Mouse (Mus musculus): ENCODE measurements around the gene Pop4. TPM values are rescaled to one million over a fixed set of nuclear protein-coding genes. Genes with fewer than 3 reads are reported as not detected.
A peak's percentile ranks its signal among the peaks of the same experiment; 100 is the strongest.

Gene Pop4
- polyA plus RNA-seq, 1 experiment from 2014 or later, result 66.3 TPM

DNA sequence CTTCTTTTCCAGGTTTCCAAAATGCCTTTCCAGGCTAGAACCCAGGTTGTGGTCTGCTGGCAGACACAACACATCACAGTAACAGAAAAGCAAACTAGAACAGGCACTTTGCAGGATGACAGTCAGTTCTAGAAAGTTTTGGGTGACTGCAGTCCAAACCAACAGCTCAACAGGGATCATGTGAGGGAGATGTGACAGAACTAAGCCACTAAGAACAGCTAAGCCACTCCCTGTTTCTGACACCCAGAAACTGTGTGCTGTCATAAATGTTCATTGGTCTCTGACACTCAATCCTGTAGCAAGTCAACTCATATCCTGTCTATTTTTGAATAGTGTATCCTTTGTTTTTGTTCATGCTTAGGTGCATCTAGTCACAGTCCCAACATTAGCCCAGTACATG is 34.1 kb downstream of the Pop4 start:
- Histone ChIP-seq H3K9me3 (replicated peaks) (no peaks in the 10 kb centered on the region), H3K36me3 (no peaks in the 10 kb centered on the region), H3K9ac (no peak overlapping the region), H3K27ac (no peak overlapping the region), H3K27me3 (no peaks in the 10 kb centered on the region), H3K4me3 (replicated peaks) (no peak overlapping the region), H3K4me1 (no peaks in the 10 kb centered on the region), H3K4me2 (no peak overlapping the region)
- ATAC-seq (replicated peaks; ENCODE audit: low FRiP score), result no peak

DNA sequence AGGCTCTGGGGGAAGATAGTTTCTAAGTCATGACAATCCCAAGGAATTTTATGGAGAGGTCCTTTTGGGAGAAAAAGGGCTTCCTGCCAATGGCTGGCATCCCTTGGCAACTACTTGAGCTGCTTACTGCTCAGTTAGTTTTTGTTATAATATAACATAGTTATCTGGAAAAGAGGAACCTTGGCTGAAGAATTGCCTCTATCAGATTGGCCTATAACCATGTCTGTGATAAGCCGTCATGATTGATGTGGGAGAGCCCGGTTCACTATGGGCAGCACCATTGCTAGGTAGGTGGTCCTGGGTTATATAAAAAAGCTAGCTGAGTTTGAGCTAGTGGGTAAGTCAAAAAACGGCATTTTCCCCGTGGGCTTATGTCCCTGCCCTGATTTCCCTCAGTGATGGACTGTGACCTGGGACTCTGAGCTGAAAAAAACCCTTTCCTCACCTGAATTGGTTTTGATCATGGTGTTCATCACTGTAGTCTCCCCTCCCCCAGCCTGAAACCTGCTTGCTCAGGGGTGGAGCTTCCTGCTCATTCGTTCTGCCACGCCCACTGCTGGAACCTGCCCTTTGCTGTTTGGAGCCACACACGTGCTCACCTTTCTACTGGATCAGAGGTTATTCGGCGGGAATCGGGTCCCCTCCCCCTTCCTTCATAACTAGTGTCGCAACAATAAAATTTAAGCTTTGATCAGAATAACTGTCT is 34.7 kb downstream of the Pop4 start:
- H3K27ac ChIP-seq, result no peak overlapping the region
- H3K9ac ChIP-seq, result no peak overlapping the region
- no peaks in the 10 kb centered on the region for H3K36me3 ChIP-seq
- 35% methylated on average over 11 of the region's 11 CpGs for WGBS
- H3K4me3 ChIP-seq (replicated peaks), result no peak overlapping the region
- no peak overlapping the region for H3K4me2 ChIP-seq
- ATAC-seq (replicated peaks; ENCODE audit: low FRiP score), result no peak
- H3K9me3 ChIP-seq (replicated peaks), result no peaks in the 10 kb centered on the region
- H3K4me1 ChIP-seq, result no peaks in the 10 kb centered on the region
- no peaks in the 10 kb centered on the region for H3K27me3 ChIP-seq

DNA sequence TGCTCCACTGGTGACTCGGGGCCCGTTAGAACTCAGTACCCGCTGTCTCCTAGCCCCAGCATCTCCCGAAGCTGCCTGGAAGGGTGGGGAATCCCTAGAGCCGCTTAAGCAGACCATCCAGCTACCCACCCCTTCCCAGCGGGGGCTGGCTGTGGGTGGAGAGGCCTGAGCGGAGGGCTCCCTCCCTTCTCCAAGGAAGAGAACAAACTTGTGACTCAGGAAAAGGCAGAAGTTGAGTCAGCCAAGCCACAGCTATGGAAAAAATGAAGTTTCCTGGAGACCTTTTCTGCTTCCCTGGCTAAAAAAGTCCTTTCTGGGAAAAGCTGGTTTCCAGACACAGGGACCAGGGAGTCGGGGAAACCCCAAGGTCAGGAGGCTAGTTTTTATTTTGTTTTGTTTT is 40.9 kb downstream of the Pop4 start:
- no peaks in the 10 kb centered on the region for H3K27me3 ChIP-seq
- H3K9ac ChIP-seq, result no peak overlapping the region
- H3K27ac ChIP-seq, result no peak overlapping the region
- no peaks in the 10 kb centered on the region for H3K9me3 ChIP-seq (replicated peaks)
- no peaks in the 10 kb centered on the region for H3K36me3 ChIP-seq
- 29% methylated on average over 8 of the region's 8 CpGs for WGBS
- peaks cover 13% of the 10 kb centered on the region for H3K4me1 ChIP-seq
- H3K4me3 ChIP-seq (replicated peaks), result no peak overlapping the region
- H3K4me2 ChIP-seq, result no peak overlapping the region
- ATAC-seq (replicated peaks; ENCODE audit: low FRiP score), result no peak

DNA sequence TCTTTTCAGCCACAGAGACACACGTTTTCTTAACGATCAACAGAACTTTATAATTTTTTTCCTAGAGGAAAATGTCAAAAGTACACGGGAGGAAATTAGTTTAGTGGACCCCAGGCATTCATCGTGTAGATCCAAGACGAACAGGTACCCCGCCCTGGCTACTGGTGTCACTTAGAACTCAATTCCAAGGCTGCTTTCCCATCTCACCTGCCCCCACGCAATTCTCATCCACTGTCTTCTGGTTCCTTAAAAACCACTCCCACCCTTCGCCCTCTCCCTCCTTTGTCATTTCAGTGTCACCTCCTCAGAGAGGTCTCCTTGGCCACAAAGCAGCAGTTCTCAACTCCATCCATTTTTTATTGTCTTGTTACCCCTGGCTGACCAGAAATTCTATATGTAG is 42.9 kb downstream of the Pop4 start:
- peak overlapping the region; percentile 66 for H3K4me3 ChIP-seq (replicated peaks)
- H3K27ac ChIP-seq, result peak overlapping the region; percentile 37
- H3K4me1 ChIP-seq, result peaks cover 17% of the 10 kb centered on the region
- no peak overlapping the region for H3K9ac ChIP-seq
- 22% methylated on average over 8 of the region's 8 CpGs for WGBS
- H3K27me3 ChIP-seq, result no peaks in the 10 kb centered on the region
- H3K9me3 ChIP-seq (replicated peaks), result no peaks in the 10 kb centered on the region
- no peaks in the 10 kb centered on the region for H3K36me3 ChIP-seq
- H3K4me2 ChIP-seq, result peak overlapping the region; percentile 83
- ATAC-seq (replicated peaks; ENCODE audit: low FRiP score), result peak; percentile 15

DNA sequence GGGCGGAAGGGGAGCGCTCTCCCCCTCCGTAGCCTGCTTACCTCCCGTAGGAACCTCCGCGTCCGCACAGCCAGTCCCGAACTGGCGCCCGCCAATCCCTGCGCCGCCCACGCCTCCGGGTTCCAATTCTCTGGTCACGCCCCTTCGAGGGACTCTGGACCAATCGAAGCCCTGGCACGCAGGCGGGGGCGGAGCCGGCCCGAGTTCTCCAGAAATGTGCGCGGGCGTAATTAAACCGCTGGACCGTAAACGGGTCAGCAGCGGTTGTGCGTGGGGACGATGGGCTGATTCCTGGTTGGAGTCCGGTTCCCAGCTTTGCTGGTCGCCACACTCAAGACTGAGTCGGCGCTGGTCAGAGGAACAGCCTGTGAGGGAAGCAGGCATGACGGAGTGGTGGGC is 43.3 kb downstream of the Pop4 start, which contains the start of gene Plekhf1:
Gene Plekhf1, minus strand, starts transcription at position 117 of the 399 bp plus-strand sequence.
- Histone ChIP-seq H3K9ac (peak within 1 kb of the TSS; percentile 57), H3K4me2 (peak within 1 kb of the TSS; percentile 83), H3K9me3 (replicated peaks) (no peaks in the 10 kb centered on the region), H3K27me3 (no peaks in the 10 kb centered on the region), H3K4me1 (peaks cover 17% of the 10 kb centered on the region), H3K36me3 (no peaks in the 10 kb centered on the region), H3K4me3 (replicated peaks) (peak within 1 kb of the TSS; percentile 66), H3K27ac (peak within 1 kb of the TSS; percentile 90)
- WGBS, result under 1% methylated on average over 36 of the region's 36 CpGs
- peak; percentile 94 for ATAC-seq (replicated peaks; ENCODE audit: low FRiP score)

DNA sequence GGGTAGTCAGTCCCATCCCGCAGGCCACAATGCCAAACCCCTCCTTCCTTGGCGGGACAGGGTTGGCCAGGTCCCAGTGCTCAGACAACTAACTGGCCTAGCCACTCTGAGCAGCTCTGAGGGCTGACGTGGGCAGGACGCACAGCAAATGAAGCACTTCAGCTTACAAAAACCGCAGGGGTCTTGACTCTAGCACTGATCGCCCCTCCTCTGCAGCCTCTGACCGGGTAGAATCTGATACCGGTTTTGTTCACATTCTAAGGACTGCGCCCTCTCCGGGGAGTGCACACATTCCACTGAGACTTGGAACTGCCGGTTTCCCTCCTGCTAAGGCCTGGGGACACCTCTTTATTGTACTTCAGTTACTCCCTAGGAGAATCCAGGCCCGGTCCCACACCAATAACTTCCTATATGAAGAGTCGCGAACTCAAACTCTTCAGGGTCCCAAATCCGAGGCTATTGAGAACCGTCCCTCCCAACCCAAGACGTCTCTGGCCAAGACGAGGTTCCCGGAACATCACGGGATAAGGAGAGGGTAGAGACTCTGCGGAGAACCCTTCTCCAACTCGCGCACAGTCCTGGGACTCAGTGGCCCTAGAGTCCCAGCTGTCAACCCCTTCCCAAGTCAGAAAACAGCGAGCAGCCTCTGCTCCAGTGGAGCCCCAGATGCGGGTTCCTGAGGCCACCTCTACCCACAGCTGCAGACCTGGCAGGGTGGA is 43.9 kb downstream of the Pop4 start:
- H3K9ac ChIP-seq, result peak overlapping the region; percentile 57
- peak overlapping the region; percentile 90 for H3K27ac ChIP-seq
- H3K27me3 ChIP-seq, result no peaks in the 10 kb centered on the region
- peaks cover 17% of the 10 kb centered on the region for H3K4me1 ChIP-seq
- H3K9me3 ChIP-seq (replicated peaks), result no peaks in the 10 kb centered on the region
- H3K36me3 ChIP-seq, result no peaks in the 10 kb centered on the region
- H3K4me3 ChIP-seq (replicated peaks), result peak overlapping the region; percentile 66
- peak overlapping the region; percentile 83 for H3K4me2 ChIP-seq
- WGBS, result 1% methylated on average over 25 of the region's 25 CpGs
- ATAC-seq (replicated peaks; ENCODE audit: low FRiP score), result peak; percentile 79

DNA sequence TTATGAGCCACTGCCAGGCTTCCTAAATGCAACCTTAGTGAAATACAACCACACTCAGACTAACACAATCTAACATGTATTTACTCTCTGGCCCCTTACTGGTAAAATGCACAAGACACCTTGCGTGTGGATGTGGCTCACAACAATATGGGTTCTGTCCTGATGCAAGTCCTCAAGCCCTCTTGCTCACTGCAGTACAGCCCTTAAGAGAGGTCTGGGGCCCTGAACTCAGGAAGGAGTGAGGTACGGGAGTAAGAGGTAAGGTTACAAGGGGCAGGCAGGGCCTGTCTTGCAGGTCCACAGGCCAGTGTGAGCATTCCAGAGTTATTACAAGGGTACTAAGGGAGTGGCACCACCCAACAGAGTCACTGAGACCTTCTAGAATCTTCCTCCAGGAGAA is 45.0 kb downstream of the Pop4 start:
- Histone ChIP-seq H3K4me1 (peaks cover 17% of the 10 kb centered on the region), H3K4me3 (replicated peaks) (no peak overlapping the region), H3K4me2 (peak overlapping the region; percentile 83), H3K9me3 (replicated peaks) (no peaks in the 10 kb centered on the region), H3K27ac (no peak overlapping the region), H3K36me3 (peaks cover 9% of the 10 kb centered on the region), H3K9ac (no peak overlapping the region), H3K27me3 (no peaks in the 10 kb centered on the region)
- no peak for ATAC-seq (replicated peaks; ENCODE audit: low FRiP score)
- 70% methylated on average over 2 of the region's 2 CpGs for WGBS

DNA sequence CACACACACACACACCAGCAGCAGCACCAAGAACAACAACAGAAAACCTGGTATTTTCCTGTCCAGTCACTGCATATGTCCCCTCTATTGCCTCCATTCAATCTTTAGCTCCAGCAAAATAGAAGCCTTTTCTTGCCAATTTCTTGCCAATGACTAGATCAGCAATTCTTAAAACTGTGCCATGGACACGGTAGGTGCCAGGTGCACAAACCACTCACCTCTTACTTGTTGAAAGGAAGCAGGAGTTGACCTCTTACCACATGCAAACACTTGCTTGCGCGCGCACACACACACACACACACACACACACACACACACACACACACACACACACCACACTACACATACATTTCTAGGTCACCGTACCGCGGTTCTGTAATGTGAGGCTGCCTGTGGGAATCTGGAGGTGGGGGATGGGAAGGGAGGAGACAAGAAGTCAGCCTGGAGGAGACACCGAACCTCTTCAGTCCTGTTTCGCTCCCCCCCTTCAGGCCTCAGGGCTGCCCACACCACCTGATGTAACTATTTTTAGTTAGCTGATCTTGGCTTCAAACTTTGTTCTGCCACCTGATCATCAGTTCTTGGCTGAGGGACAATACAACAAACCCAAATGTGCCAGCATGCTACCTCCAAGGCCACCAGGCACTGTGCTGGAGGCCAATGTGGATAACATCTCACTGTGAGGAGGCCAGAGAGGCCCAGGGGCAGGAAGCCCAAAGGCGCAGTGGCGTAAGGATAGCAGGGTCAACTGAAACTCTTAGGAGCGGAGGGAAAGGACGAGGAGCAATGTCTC is 46.5 kb downstream of the Pop4 start:
- WGBS, result 80% methylated on average over 13 of the region's 13 CpGs

DNA sequence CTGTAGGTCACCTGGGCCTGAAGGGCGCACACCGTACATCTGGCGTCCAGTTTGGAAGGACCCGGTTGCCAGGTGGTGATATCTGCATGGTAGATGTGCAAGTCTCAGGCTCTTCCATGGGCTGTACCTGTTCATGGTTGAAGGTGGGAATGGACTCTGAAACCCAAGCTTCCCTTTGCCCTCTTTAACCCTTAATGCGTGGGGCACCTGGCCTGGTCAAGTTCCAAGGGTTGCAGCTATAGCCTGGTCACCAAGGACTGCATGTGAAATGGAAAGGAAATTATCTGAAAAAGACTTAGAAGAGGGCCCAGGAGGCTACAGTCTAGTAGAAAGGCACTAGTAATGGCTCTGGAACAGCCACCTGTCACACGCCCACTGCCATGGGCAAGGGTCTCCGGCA is 50.4 kb downstream of the Pop4 start:
- H3K27me3 ChIP-seq, result no peaks in the 10 kb centered on the region
- H3K9me3 ChIP-seq (replicated peaks), result no peaks in the 10 kb centered on the region
- no peak overlapping the region for H3K9ac ChIP-seq
- no peak overlapping the region for H3K4me2 ChIP-seq
- no peak for ATAC-seq (replicated peaks; ENCODE audit: low FRiP score)
- H3K4me3 ChIP-seq (replicated peaks), result no peak overlapping the region
- 93% methylated on average over 7 of the region's 7 CpGs for WGBS
- H3K36me3 ChIP-seq, result peaks cover 27% of the 10 kb centered on the region
- no peak overlapping the region for H3K27ac ChIP-seq
- 0 out of 2 replicates have a peak, but pooled peaks cover 4% of the 10 kb centered on the region for H3K4me1 ChIP-seq

More for the DNA sequence above, 46.5 kb downstream of the Pop4 start:
- no peak for ATAC-seq (replicated peaks; ENCODE audit: low FRiP score)
- H3K27me3 ChIP-seq, result no peaks in the 10 kb centered on the region
- peaks cover 17% of the 10 kb centered on the region for H3K4me1 ChIP-seq
- no peak overlapping the region for H3K27ac ChIP-seq
- no peak overlapping the region for H3K9ac ChIP-seq
- no peak overlapping the region for H3K4me3 ChIP-seq (replicated peaks)
- no peaks in the 10 kb centered on the region for H3K9me3 ChIP-seq (replicated peaks)
- H3K36me3 ChIP-seq, result peaks cover 23% of the 10 kb centered on the region
- H3K4me2 ChIP-seq, result no peak overlapping the region

DNA sequence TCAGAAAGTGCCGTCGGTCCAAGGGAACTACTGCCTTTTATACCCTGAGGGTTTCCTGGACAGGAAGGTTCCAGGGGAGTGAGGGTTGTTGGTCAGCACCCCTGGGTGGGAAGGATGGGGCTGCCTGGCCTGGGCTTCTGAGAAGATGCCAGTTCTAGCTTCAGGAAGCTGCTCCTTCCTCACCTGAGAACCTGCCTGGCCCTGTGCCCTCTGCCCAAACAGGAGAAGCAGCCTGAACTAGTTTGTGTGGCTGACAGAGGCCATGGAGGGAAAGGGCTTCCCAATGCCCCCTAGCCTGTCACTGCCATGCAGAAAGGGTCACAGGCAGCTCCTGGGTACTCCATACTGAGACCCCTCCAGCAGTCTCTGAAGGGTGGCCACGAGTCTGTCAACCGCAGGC is 51.7 kb downstream of the Pop4 start:
- Histone ChIP-seq H3K4me2 (no peak overlapping the region), H3K9me3 (replicated peaks) (no peaks in the 10 kb centered on the region), H3K27ac (no peak overlapping the region), H3K9ac (no peak overlapping the region), H3K4me3 (replicated peaks) (no peak overlapping the region), H3K27me3 (no peaks in the 10 kb centered on the region), H3K36me3 (peaks cover 27% of the 10 kb centered on the region), H3K4me1 (no peaks in the 10 kb centered on the region)
- WGBS, result 94% methylated on average over 4 of the region's 4 CpGs
- ATAC-seq (replicated peaks; ENCODE audit: low FRiP score), result no peak

DNA sequence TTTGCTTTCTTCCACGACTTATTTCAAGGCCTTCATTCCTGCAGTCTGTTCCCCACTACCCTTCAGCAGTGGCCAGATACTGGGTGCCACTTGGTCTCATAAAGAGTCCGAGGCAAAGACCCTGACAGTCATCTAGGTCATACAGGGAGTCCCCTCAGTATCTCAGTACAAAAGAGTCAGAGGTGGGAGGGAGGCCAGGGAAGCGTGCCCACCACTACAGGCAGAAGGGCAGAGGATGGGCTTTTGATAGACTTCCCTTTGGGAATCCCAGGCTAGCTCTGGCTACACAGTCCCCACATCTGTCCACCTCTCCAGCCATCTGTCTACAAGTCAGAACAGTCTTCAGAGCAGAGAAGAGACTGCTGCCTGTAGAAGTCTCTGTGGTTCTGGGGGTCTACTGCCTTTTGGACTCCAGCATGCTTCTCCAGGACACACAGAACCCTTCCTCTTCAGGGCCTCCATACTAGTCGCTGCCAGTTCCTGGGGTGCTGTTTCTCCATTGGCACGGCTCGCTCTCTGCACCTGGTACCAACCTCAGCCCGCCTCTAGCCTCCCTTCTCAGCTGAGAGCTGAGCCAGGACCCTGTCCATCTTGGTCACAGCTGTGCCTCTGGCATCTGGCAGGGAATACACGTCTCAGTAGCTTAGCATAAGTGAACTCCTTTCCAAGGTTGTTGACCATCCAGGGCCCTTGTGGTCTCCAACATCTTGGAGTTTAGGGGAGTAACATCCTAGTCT is 52.4 kb downstream of the Pop4 start:
- Histone ChIP-seq H3K4me1 (no peaks in the 10 kb centered on the region), H3K4me2 (no peak overlapping the region), H3K27me3 (no peaks in the 10 kb centered on the region), H3K36me3 (peaks cover 27% of the 10 kb centered on the region), H3K9me3 (replicated peaks) (no peaks in the 10 kb centered on the region), H3K27ac (no peak overlapping the region), H3K4me3 (replicated peaks) (no peak overlapping the region), H3K9ac (no peak overlapping the region)
- 81% methylated on average over 8 of the region's 8 CpGs for WGBS
- ATAC-seq (replicated peaks; ENCODE audit: low FRiP score), result no peak
